In the genomic region with DNA sequence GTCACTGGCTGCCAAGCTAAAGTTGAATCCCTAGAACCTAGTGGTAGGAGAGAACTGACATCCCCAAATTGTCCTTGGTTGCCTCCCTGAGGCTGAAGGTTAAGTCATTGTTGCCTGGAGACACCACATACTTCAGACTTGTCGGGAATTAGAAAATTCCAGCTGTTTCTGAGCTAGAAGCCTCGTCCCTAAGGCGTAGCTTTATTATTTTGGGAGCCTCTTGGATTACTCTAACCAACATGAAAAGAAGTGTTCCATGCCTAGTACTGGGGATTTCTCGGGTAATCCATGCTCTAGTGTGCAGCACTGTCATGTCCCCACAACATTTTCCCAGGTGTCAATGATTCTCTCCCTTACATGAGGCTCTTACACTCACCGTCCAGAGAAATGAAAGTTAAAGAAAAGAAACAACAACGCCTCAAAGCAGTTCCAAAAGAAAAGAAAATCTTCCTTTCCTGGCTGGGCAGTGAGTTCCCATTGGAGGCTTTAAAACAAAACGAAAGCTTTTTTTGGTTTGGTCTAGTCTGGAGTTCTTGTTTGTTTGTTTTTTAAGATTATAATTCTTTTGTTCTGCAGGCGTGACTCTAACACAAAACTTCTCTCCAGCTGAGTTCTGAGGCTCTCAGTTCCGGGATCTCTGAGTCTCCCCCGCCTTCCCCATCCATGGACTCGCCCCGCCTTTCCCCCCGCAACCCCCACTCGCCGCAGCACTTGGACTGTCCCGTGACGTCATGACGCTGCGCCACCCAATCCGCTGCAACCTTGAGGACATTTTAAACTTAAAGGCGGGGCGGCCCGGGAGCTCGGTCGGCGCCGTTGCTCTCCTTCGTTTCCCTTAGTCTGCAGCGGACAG, we compare ENCODE assay signal across 8 mouse cellular contexts. TPM values are rescaled to one million over a fixed set of nuclear protein-coding genes. Genes with fewer than 3 reads are reported as not detected.
DNase-seq lines count a peak whose midpoint lies in the region; ATAC-seq lines count a peak whose summit lies in the region.

Gene Cenpe, plus strand, starts transcription at position 733 of the 853 bp plus-strand sequence.

- peak within 1 kb of the TSS; percentile 84 for H3K4me3 ChIP-seq in hindbrain, embryonic 12.5 days

- H3K27me3 ChIP-seq in hindbrain, embryonic 12.5 days, result no peaks in the 10 kb centered on the region

- peak within 1 kb of the TSS; percentile 57 for H3K9ac ChIP-seq in hindbrain, embryonic 12.5 days

- no peak within 1 kb of the TSS for H3K27ac ChIP-seq in hindbrain, embryonic 12.5 days

- ATAC-seq in hindbrain, embryonic 12.5 days (ENCODE audit: low FRiP score), result peak; percentile 95

- H3K36me3 ChIP-seq in hindbrain, embryonic 12.5 days, result peaks cover 12% of the 10 kb centered on the region

- 6% methylated on average over 29 of the region's 29 CpGs for WGBS in hindbrain, embryonic 12.5 days

- peaks cover 10% of the 10 kb centered on the region for H3K4me1 ChIP-seq in hindbrain, embryonic 12.5 days

- DNase-seq in NIH3T3 (ENCODE audit: low read depth), result peak; percentile 95
- peak; percentile 97 for DNase-seq in cerebellum, postnatal 10 days
- DNase-seq in frontal cortex, postnatal 10 days (ENCODE audit: low spot score in 2 of 2), result peak; percentile 56 to 84
- peak; percentile 81 to 91 for DNase-seq in layer of hippocampus, postnatal 14 days (ENCODE audit: low spot score in 2 of 2)
- DNase-seq in lung, postnatal 14 days, result peak; percentile 93
- DNase-seq in retina, adult 2 months (ENCODE audit: low read depth, low spot score), result peak; percentile 89
- DNase-seq in thymus, postnatal 36 days, result peak; percentile 90 to 92

- peak within 1 kb of the TSS; percentile 72 for H3K4me2 ChIP-seq in hindbrain, embryonic 12.5 days (replicated peaks)

- H3K9me3 ChIP-seq in hindbrain, embryonic 12.5 days (replicated peaks), result no peaks in the 10 kb centered on the region

RNA-seq across cellular contexts. Expression of gene Cenpe, which starts in this region (rescaled TPM):
- 24.0 TPM in 2 replicates for polyA plus RNA-seq in hindbrain, embryonic 12.5 days (2016; fragmentation: Nextera tagmentation; extraction: Ambion mirVana)
- total RNA-seq in layer of hippocampus, postnatal 14 days (2021), result 1 to 10 TPM; 2.7 TPM
